8 mouse cellular contexts compared by ENCODE assay signal in genomic region chr2:59286247-59286646, GRCm38 (mm10).
DNase-seq lines count a peak whose midpoint lies in the region; ATAC-seq lines count a peak whose summit lies in the region.

No protein-coding gene starts in this region.

- no peaks in the 10 kb centered on the region for H3K9me3 ChIP-seq in forebrain, embryonic 14.5 days (replicated peaks; ENCODE audit: control insufficient read depth, low read length)
- H3K9me3 ChIP-seq in forebrain, embryonic 11.5 days (ENCODE audit: control insufficient read depth, low read length) = no peaks in the 10 kb centered on the region
- H3K9me3 ChIP-seq in lung, embryonic 15.5 days = no peaks in the 10 kb centered on the region
- H3K9me3 ChIP-seq in hindbrain, embryonic 14.5 days (ENCODE audit: control insufficient read depth, low read length) = no peaks in the 10 kb centered on the region

- no peak overlapping the region for H3K4me2 ChIP-seq in forebrain, embryonic 14.5 days (ENCODE audit: low read length)
- H3K4me2 ChIP-seq in forebrain, embryonic 11.5 days (ENCODE audit: low read depth, low read length, severe bottlenecking) = no peak overlapping the region
- H3K4me2 ChIP-seq in lung, embryonic 15.5 days = no peak overlapping the region
- no peak overlapping the region for H3K4me2 ChIP-seq in hindbrain, embryonic 14.5 days (replicated peaks)

- no peak overlapping the region for H3K4me3 ChIP-seq in forebrain, embryonic 14.5 days (ENCODE audit: low read depth, low read length)
- no peak overlapping the region for H3K4me3 ChIP-seq in forebrain, embryonic 11.5 days (ENCODE audit: low read depth, low read length)
- no peak overlapping the region for H3K4me3 ChIP-seq in lung, embryonic 15.5 days
- no peak overlapping the region for H3K4me3 ChIP-seq in hindbrain, embryonic 14.5 days (replicated peaks; ENCODE audit: low read length)

- H3K4me1 ChIP-seq in forebrain, embryonic 14.5 days (ENCODE audit: control insufficient read depth, insufficient read depth, low read length) = 0 out of 2 replicates have a peak, but pooled peaks cover 2% of the 10 kb centered on the region
- no peaks in the 10 kb centered on the region for H3K4me1 ChIP-seq in forebrain, embryonic 11.5 days (replicated peaks; ENCODE audit: control insufficient read depth, insufficient read depth, low read length)
- H3K4me1 ChIP-seq in lung, embryonic 15.5 days = peaks cover 16% of the 10 kb centered on the region
- H3K4me1 ChIP-seq in hindbrain, embryonic 14.5 days (replicated peaks; ENCODE audit: control insufficient read depth, insufficient read depth, low read length) = no peaks in the 10 kb centered on the region; the same call in 1 of the 2 replicates

- peak; percentile 49 for DNase-seq in forebrain, embryonic 14.5 days (ENCODE audit: low spot score)
- no peak for DNase-seq in forebrain, embryonic 11.5 days (ENCODE audit: low spot score)
- peak; percentile 83 to 86 for DNase-seq in cerebellum, adult 18-20 months
- DNase-seq in gastrocnemius, postnatal 36 days = peak; percentile 34 to 72
- DNase-seq in kidney, postnatal 10 days = peak; percentile 59
- peak; percentile 21 for DNase-seq in testis, postnatal 14 days (ENCODE audit: low spot score)
- no peak for DNase-seq in hindbrain, embryonic 14.5 days (ENCODE audit: low spot score)

- ATAC-seq in forebrain, embryonic 14.5 days = peak; percentile 61; the same call in 1 of the 2 replicates
- ATAC-seq in forebrain, embryonic 11.5 days (replicated peaks; ENCODE audit: low FRiP score) = no peak
- ATAC-seq in lung, embryonic 15.5 days (ENCODE audit: borderline replicate concordance, extremely low read depth, low FRiP score, low TSS enrichment) = 0 out of 2 replicates have a peak, but pooled peaks have one; percentile 39
- ATAC-seq in hindbrain, embryonic 14.5 days (ENCODE audit: low FRiP score) = no peak

- H3K27ac ChIP-seq in forebrain, embryonic 14.5 days (ENCODE audit: low read depth, low read length) = no peak overlapping the region
- H3K27ac ChIP-seq in forebrain, embryonic 11.5 days (ENCODE audit: low read depth, low read length) = no peak overlapping the region
- H3K27ac ChIP-seq in lung, embryonic 15.5 days = peak overlapping the region; percentile 41; the same call in 1 of the 2 replicates
- H3K27ac ChIP-seq in hindbrain, embryonic 14.5 days = no peak overlapping the region

- no peaks in the 10 kb centered on the region for H3K36me3 ChIP-seq in forebrain, embryonic 14.5 days (ENCODE audit: control insufficient read depth, insufficient read depth, low read length)
- H3K36me3 ChIP-seq in forebrain, embryonic 11.5 days (ENCODE audit: control insufficient read depth, insufficient read depth, low read length) = no peaks in the 10 kb centered on the region
- no peaks in the 10 kb centered on the region for H3K36me3 ChIP-seq in lung, embryonic 15.5 days
- H3K36me3 ChIP-seq in hindbrain, embryonic 14.5 days (replicated peaks; ENCODE audit: control insufficient read depth, insufficient read depth) = no peaks in the 10 kb centered on the region

- 66% methylated on average over 9 of the region's 9 CpGs for WGBS in forebrain, embryonic 14.5 days
- WGBS in forebrain, embryonic 11.5 days = 87% methylated on average over 9 of the region's 9 CpGs
- 45% methylated on average over 9 of the region's 9 CpGs for WGBS in lung, embryonic 15.5 days
- WGBS in hindbrain, embryonic 14.5 days = 75% methylated on average over 9 of the region's 9 CpGs

- no peaks in the 10 kb centered on the region for H3K27me3 ChIP-seq in forebrain, embryonic 14.5 days (replicated peaks; ENCODE audit: control insufficient read depth, insufficient read depth, low read length)
- no peaks in the 10 kb centered on the region for H3K27me3 ChIP-seq in forebrain, embryonic 11.5 days (ENCODE audit: control insufficient read depth, insufficient read depth, low read length)
- no peaks in the 10 kb centered on the region for H3K27me3 ChIP-seq in lung, embryonic 15.5 days
- no peaks in the 10 kb centered on the region for H3K27me3 ChIP-seq in hindbrain, embryonic 14.5 days (ENCODE audit: control insufficient read depth, insufficient read depth, low read length)

- H3K9ac ChIP-seq in forebrain, embryonic 14.5 days (ENCODE audit: low read length) = no peak overlapping the region
- no peak overlapping the region for H3K9ac ChIP-seq in forebrain, embryonic 11.5 days (ENCODE audit: low read length)
- H3K9ac ChIP-seq in lung, embryonic 15.5 days = no peak overlapping the region
- H3K9ac ChIP-seq in hindbrain, embryonic 14.5 days = no peak overlapping the region

- intact Hi-C loops in gastrocnemius, postnatal 36 days (cut with DNase I) = no loop called here

Comparison
In these comparisons a context has a peak if more than half of its experiments do, and no peak if none do; other contexts are left out.
1. ATAC-seq: peak in forebrain, embryonic 14.5 days (single experiment) and lung, embryonic 15.5 days (single experiment); none in forebrain, embryonic 11.5 days (single experiment) and hindbrain, embryonic 14.5 days (single experiment).
2. DNase-seq: peak in forebrain, embryonic 14.5 days (single experiment), cerebellum, adult 18-20 months (2 of 2), gastrocnemius, postnatal 36 days (2 of 2), kidney, postnatal 10 days (single experiment) and testis, postnatal 14 days (single experiment); none in forebrain, embryonic 11.5 days (single experiment) and hindbrain, embryonic 14.5 days (single experiment).